Mouse (Mus musculus) gonadal fat pad, adult 2 months (tissue): ENCODE data around the gene Vegfa. TPM values are rescaled to one million over a fixed set of nuclear protein-coding genes. Genes with fewer than 3 reads are reported as not detected.

Experiments
- DNase-seq: peaks from one replicate; pipeline ENCODE4 v3.0.0-alpha.2; 2012; ENCODE audit warnings: low read depth
- polyA plus RNA-seq: library from polyadenylated mRNA; depleted of rRNA; stranded (reverse); fragments of >200 nt; gene quantifications from 2 replicates; pipeline ENCODE4 v1.2.3, GENCODE M21; 2012; rRNA removed

Gene Vegfa
- polyA plus RNA-seq, result 233 and 316 TPM in 2 replicates

DNA sequence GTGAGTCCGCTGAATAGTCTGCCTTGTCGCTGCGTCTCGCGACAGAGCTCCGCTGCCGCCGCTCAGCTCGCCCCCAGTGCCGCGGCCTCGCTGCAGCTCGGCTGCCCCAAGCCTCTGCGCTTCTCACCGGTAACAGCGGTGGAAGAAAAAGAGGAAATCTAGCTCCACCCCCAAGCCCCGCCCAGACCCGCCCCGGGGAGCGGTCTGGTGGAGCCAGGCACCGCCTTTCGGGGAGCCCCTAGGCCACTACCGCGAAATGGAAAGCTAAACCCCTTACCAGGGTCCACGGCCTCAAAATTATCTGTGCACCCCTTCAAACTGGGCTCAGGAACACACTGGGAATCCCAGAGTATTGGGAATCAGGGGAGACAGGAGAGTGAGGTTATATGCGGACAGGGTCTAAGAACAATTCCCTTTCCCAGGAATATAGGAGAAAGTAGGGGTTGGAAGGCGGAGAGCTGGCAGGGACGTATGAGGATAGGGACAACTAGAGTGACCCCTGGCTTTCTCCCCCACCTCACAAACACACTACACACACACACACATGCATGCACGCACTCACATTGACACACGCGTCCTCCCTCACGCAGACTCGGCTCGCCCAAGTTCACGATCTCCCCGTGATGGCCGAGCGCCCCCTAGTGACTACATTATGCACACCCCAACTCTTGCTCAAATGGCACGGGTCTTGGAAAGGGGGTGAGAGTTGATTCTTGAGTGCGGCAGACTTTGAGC lies at the start of gene Vegfa:
Gene Vegfa (minus strand): TSS at position 113 of the 735 bp plus-strand sequence.
- DNase-seq, result no peak

DNA sequence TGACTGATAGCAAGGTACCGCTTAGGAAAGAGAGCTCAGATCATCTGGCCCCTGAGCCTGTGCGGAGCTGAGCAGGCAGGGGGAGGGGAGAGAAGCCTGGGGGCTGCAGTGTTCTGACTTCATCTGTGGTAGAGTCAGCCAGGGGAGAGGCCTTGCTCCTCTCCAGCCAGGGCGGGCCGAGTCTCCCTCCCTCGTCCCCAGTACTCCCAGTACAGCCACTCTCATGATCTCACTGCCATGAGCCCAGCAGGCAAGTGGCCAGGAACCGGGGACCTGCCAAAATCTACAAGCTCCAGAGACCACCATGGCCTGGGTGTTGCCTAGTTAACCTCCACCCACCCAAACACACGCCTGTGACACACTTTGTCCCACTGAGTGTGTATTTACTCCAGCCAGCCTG lies 49.5 kb upstream of the Vegfa start:
- no peak for DNase-seq

DNA sequence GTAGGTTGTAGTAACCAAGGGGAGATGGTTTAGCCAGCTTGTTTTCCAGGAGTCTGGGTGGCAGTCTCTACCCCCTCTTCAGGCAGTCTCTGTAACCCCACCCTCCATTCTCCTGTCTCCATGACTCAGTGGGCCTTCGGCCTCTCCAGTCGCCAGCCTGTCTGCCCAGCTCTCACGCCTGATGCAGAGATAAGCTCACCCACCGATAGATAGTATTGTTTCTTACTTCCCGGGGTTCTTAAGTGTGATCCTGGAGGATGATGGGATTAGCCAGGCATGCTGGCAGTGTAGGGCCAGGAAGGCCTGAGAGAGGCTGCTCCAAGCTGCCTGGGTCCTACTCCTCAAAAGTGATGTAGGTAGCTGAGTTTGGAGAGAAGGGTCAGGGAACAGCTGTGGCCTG lies 48.9 kb upstream of the Vegfa start:
- no peak for DNase-seq

DNA sequence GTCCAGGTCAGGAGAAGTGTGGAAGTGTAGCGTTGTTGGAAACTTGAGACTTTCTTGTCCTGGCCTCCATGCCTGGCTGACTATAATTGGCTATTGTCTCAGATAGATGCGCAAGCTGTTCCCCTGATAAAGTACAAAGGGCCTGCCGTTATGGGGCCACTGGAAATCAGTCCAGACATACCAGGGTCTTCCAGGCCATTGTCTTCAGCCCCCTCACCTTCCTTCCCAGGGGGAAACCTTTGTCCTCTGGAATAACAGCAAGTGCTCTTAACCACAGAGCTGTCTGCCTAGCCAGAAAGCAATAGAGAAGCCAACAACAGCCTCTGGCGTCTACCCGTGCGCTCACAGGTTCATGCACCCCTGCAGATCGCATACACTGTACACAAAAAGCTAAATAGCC lies 48.2 kb upstream of the Vegfa start:
- DNase-seq, result no peak

DNA sequence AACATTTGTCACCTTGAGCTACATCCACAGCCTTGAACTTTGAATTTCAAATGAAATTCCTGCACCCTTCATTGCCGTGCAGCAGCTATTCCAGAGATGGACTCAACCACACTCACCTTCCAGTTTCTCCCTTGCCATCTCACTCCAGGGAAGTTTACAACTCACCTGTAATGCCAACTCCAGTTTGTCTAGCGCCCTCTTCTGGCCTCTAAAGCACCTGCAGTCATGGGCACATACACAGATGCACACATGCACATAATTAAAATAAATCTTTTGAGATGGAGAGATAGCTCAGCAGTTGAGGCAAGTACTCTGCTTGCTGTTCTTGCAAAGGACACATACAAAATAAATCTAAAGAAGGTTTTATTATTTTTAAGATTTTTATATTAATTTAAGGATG lies 46.9 kb upstream of the Vegfa start:
- no peak for DNase-seq

DNA sequence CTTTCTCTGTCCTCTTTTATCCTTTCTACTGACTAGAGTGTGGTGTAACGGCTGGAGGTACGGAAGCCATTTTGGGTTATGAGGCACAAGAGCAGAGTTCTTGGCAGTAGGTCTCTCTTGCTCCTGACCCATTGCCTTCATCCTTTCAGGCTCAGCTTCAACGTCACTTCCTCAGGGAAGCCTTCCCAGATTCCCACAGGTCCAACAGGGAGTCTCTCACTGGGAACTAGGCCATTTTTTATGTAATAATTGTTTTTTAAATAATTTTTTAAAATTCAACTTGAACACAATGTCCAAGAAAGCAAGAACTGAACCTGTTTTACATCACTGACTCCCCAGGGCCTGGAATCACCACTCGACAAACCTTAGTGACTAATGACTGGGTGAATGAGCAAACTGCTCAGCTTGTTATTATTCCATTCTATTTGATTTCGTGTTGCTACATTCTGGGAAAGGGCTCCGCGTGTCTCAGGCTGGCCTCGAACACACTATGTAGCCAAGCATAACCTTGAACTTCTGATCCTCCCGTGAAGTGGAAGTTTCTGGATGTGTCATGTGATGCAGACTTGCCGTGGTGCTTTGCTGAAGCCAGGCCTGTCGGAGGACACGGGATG lies 45.9 kb upstream of the Vegfa start:
- no peak for DNase-seq

DNA sequence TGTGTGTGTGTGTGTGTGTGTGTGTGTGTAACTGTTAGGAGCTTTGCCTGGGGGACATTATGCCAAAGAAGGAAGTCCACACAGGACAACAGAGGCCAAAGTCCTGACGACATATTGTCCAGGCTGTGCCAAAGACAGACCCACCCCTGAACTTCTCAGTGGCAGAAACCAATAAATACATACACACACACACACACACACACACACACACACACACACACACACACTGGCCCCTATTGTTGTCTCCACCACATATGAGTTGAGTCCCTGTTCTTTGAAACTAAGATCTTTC lies 44.0 kb upstream of the Vegfa start:
- DNase-seq, result no peak

DNA sequence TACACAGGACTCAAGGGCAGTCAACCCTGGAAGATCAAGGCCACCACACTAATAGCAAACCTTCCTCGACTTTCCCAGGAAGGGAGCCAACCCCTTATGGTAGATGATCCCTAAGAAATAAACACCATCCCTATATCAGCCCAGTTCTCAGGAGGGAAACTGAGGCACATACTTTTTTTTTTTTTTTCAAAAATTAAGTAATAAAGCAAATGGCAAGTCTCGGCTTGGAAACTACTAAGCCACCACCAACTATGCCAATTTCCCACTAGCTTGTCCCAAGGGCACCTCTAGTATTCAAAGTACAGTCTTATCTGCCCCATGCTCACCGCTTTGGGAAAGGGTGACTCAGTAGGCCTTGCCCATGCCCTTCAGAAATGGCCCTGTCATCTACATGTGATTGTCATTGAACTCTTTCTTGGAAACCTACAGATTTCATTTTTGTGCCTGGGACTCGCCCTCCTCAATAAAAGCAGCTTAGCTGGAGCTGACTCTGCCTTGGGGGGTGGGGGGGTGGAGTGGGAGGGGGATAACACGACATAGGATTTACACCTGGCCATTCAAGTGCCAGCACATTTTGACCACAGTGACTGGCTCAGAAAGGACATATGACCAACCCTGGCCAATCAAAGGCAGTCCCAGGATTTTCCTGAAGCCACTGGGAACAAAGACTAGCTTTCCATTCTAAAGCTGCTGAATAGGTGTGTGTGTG lies 43.5 kb upstream of the Vegfa start:
- no peak for DNase-seq

DNA sequence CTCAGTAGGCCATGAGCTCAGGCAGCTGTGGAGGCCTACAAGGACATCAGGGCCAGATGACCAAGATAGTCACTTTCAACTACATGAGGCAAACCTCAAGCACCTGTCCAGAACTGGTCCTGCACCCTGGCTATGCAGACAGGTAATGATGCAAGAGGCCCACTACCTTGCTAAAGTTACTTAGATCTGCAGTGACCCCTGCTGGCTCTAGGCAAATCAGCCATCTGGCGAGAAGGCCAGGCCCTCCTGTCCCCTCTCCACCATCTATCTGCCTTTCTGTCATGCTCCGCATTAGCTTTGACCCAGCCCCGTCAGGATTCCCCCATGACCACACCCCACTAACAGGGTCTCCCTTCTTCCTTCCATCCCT lies 42.9 kb upstream of the Vegfa start:
- DNase-seq, result no peak

DNA sequence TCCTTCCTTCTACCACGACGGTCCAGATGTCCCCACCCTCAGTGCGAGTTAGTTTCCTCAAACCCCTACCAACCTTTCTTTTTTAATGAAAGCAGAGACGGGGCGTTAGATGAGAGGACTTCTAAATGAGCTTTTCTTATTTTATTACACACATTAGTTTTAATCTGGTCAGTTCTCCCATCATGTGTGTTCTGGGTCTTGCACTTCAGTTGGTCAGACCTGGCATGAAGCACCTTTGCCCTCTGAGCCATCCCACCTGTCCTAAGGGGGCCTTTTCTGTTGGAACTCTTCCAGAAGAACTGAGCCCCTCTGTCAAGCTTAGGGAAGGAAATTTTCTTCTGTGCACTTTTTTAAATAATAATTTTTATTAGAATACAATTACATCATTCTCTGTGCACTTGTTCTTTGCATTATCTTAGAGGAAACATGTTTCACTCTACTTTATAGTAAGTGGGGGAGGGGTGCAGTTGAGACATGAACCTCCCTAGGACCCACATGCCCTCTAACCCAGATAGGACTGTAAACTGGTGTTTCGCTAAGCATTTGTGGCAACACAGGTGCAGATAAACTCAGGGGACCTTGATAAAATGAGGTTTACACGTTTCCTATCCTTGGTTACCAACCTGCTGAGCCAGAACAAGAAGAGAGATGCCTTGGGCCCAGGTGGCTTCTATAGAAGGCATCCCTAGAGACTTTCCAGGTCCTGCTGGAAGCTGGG lies 42.4 kb upstream of the Vegfa start:
- no peak for DNase-seq

DNA sequence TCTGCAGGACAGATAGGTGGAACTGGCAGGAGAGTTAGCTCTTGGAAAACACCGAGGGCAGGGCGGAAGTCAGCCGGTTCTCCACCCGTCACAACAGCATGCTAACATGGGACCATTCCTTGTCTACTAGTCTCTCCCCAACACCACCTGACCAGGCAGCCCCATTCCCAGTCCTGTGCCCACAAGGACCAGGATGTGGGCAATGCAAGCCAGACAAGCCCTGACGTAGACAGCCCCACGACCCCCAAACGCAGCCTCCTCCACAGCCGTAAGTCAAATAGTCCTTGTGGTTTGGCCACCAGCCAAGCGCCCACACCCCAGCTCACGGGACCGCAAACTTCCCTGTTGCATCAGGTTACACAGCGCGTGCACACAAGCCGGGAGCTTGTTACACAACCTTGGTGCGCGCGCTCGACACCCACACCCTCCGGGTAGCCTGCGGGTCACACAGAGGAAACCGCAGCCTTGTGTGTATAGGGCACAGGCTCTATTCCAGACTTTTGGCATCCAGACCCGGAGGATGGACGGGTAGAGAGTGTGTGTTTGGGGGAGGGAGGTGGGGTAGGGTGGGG lies 41.6 kb upstream of the Vegfa start:
- no peak for DNase-seq

DNA sequence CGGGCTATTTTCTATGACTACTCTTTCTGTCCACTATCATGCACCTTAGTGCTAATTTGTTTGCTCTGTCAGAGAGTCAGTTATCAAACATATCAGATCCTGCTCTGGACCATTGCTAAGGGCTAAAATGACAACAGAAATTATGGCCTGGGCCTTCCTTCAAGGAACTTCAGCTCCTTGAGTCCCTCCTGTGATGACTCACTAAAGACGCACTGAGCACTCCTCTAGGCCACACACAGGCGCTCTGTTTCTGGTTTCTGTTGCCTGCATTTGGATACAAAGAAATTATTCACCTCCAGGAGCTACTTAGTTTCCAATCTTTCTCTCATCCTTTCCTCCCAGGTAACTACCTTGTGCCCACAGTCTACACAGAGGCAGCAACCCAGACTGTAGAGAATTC lies 39.4 kb upstream of the Vegfa start:
- no peak for DNase-seq

DNA sequence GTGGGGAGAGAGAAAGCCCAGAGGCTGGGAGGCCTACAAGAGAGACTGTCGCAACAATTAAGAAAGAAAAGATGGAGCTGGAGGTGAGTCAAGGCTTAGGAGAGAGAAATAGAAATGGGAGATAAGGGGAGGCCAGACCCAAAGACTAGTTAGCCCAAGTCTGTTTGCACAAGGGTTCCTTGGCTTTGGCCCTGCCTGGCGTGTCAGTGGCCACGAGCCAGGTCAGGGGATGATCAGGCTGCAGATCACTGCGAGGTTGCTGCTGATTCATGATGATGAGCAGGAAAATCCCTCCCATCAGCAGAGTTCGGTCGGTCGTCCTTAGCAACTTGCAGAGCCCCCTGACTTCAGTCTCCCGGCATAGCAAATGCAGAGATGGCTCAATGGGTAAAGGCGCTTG lies 37.9 kb upstream of the Vegfa start:
- no peak for DNase-seq

DNA sequence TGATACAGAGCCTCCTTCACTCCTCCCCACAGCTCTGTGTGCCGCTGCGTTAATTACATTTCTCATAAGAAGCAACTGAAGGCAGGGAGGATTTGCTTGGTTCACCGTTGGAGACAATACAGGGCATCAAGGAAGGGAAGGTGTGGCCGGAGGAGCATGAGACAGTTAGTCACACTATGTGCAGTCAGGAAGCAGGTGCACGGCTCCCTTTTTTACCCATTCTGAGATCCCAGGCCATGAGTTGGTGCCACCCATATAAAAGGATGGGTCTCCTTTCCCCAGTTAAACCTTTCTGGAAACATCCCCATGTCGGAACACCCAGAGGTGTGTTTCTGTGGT lies 31.8 kb upstream of the Vegfa start:
- no peak for DNase-seq

DNA sequence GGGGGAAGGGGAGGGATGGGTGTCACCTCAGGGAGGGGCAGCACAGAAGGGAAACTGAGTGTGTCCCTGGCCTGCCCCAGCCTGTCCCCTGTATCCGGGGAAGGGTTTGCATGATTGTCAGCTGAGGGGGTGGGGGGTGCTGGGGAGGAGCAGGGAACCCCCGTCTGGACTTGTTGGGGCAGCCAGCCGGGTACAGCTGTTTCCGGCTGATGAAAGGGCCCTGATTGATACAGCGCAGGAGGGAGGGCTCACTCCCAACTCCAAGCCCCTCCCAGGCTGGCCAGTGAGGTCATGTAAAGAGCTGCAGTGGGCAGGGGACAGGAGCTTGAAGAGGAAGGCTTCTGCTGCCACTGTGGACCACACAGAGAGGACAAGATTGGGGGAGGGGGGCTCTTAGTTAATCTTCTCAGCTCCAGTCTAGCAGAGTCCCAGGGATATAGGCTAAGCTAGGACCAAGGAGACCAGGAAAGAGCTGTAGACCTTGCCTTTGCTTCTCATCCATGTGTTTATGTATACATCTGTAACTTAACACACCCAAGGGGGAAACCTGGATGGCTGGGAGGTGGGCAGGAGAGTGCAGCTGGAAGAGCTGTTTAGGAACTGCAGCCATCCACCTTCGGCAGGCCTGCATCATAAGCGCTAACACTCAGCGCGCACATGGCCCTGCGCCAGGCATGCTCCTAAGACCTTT lies 31.3 kb upstream of the Vegfa start:
- no peak for DNase-seq

DNA sequence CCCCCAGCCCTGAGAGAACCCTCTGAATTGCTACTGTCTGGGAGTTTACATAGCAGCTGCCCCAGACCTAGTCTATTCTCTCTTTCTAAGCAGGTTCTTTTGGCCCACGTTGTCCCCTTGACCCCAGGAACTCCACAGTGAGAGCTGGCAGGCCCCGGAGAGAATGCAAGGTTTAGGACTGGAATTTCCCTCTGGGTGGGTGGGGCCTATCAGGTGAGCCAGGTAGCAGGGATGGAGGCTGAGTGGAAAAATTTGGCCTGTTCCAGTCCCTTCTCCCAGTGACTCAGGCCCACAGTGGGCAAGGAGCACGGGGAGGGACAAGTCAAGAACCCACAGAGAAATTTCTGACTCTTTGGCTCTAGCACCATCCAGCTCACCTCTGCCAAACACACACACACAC lies 28.1 kb upstream of the Vegfa start:
- DNase-seq, result no peak

DNA sequence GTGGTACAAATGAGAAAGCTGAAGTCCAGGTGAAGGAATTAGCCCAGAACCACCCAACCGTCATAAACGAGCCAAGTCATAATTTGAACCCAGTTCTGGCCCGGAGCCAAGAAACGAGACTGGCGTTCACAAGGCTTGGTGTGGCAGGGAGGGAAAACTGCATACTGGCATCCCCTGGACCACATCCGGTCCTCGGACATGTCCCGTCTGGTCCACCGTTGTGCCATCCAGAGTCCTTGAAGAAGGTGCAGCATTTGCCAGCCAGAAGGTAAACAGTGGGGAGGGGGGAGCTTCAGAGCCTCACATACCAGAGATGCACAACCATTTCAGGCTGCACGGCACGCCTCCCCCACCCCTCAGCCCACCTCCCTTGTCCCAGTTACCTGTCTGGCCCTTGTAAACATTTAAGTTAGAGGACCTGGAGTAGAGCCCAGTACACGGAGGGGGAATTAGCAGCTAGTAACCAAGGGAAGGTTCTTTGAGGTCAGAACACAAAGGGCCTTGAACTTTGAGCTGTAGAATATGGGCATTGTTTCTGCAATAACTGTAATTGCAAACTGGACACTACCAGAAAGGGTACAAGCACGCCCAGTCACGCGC lies 27.2 kb upstream of the Vegfa start:
- no peak for DNase-seq

DNA sequence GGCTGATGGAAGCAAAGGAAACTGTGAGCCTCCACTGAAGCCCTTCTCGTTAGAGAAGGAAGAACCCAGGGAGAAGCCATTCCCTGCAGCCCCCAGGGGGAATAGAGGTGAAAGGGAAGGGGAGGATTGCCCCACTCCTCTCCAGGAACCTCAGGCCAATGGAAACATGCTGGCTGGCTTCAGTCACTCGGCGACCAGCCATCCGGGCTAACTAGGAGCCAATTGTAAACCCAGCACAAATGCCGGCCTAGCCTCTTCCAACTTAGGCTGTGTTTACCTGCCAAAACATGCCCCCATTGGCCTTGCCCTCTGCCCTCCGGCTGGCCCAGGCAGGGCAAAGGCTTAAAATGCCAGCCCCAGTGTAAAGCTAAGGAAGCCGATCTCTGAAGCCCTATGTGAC lies 24.1 kb upstream of the Vegfa start:
- DNase-seq, result no peak

DNA sequence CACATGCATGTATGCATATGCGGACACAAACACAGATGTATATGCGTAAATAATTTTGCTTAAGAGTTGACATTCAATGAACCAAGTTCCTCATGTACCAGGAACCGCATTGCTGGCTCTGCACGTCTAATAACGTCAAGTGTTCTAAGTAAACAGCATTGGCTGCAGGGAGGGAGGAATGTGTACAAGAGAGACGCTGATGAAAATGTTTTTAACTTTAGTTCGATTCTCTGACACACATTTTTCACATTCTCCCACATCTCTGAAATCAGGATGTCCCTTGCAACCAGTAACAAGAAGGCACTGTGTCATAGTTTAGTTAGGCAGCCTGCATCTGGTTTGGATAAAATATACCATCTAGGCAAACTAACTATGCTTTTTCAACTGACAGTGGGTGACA lies 23.6 kb upstream of the Vegfa start:
- no peak for DNase-seq

DNA sequence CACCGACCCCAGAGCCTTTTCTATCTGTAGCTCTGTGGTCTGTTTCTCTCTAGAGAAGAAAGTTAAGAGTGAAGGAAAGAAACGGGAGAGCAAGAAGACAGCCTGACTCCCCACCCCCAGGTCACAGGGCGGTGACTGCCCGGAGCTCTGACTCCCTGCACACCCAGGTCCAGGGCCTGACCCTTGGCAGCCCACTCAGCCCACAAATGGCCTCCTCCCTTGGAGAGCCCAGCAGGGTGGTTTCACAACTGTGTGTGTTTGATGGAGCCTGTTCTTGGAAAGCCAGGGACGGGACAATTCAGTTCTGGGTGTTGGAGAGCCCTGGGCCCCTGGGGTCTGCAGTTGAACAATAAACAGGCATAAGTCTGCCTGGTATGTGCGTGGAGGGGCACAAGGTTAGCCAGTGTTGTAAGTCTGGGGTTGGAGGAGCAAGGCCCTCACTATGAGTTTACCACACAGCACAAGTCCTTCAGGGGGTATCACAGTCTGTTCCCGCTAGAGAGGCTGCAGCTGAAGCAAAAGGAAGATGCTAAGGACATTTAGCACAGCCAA lies 21.2 kb upstream of the Vegfa start:
- DNase-seq, result no peak

DNA sequence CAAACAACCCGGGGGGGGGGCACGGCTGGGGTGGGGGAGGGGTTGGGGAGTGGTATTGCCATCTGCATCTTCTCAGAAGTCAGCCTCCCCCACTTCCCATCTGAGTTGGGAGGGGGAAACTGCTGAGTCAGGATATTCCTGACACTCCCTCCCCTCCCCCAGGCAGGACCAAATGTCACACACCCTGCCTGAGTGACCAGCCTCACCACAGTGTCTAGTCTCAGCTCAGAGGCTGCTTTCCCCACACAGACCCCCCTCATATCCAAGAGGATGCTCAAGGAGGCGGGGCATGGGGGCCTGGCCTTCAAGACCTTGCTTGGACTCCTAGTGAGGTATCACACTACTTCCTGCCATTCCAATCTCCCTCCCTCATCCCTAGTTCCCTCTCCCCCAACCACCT lies 20.0 kb upstream of the Vegfa start:
- no peak for DNase-seq
